Mouse (Mus musculus): ENCODE data around the gene Mlx. TPM values are rescaled to one million over a fixed set of nuclear protein-coding genes. Genes with fewer than 3 reads are reported as not detected.

Gene Mlx
- 10 to 100 TPM in 1 of 2 experiments, 1 to 10 TPM in 1; 7.5 to 11.0 TPM for total RNA-seq (2021)
- long read RNA-seq, experiment 1, transcript Mlx-202 (8 exons, 1,826 nt): major isoform, 12 of 16 reads
- long read RNA-seq, experiment 1, partial matches to known transcripts: 0 of 16 reads
- long read RNA-seq, experiment 1, other reads (novel, unspliced or antisense): 2 of 16 reads
- long read RNA-seq, experiment 2, transcript Mlx-202 (8 exons, 1,826 nt): major isoform, 8 of 11 reads
- long read RNA-seq, experiment 2, partial matches to known transcripts: 0 of 11 reads
- long read RNA-seq, experiment 2, other reads (novel, unspliced or antisense): 1 of 11 reads

GRCm38 (mm10) chr11:101086756-101087681 is at the start of gene Mlx:
TSS of gene Mlx (plus strand) at chr11:101087277.
- peak; percentile 88 for DNase-seq

GRCm38 (mm10) chr11:101037795-101038194 is 49.3 kb upstream of the Mlx start:
- no peak for DNase-seq

- DNase-seq: no peak
These were observed 41.3 kb upstream of the Mlx start for GRCm38 (mm10) chr11:101045826-101046225.

- DNase-seq: no peak
These were observed 40.6 kb upstream of the Mlx start for GRCm38 (mm10) chr11:101046440-101046839.

GRCm38 (mm10) chr11:101047502-101047901 is 39.6 kb upstream of the Mlx start:
- DNase-seq: no peak

- no peak for DNase-seq
These were observed 36.7 kb upstream of the Mlx start for GRCm38 (mm10) chr11:101050359-101050758.

- DNase-seq: no peak
These were observed 36.0 kb upstream of the Mlx start for GRCm38 (mm10) chr11:101051051-101051493.

GRCm38 (mm10) chr11:101051617-101052016 is 35.5 kb upstream of the Mlx start:
- DNase-seq: no peak

GRCm38 (mm10) chr11:101052751-101053473 is 34.2 kb upstream of the Mlx start:
- peak; percentile 84 for DNase-seq

- DNase-seq: no peak
These were observed 33.1 kb upstream of the Mlx start for GRCm38 (mm10) chr11:101053974-101054373.

- DNase-seq: no peak
These were observed 31.7 kb upstream of the Mlx start for GRCm38 (mm10) chr11:101055418-101055817.

- peak; percentile 72 for DNase-seq
These were observed 30.2 kb upstream of the Mlx start for GRCm38 (mm10) chr11:101056885-101057284.

- DNase-seq: peak; percentile 82
These were observed 29.2 kb upstream of the Mlx start for GRCm38 (mm10) chr11:101057860-101058259.

GRCm38 (mm10) chr11:101058726-101059125 is 28.4 kb upstream of the Mlx start:
- DNase-seq: peak; percentile 61

- DNase-seq: no peak
These were observed 27.6 kb upstream of the Mlx start for GRCm38 (mm10) chr11:101059473-101059872.

GRCm38 (mm10) chr11:101060126-101060525 is 27.0 kb upstream of the Mlx start:
- peak; percentile 77 for DNase-seq

- no peak for DNase-seq
These were observed 26.0 kb upstream of the Mlx start for GRCm38 (mm10) chr11:101061049-101061448.

GRCm38 (mm10) chr11:101062165-101062884 is 24.8 kb upstream of the Mlx start:
- peak; percentile 81 for DNase-seq

GRCm38 (mm10) chr11:101062971-101063675 is 24.0 kb upstream of the Mlx start:
- peak; percentile 50 for DNase-seq

- peak; percentile 78 for DNase-seq
These were observed 23.3 kb upstream of the Mlx start for GRCm38 (mm10) chr11:101063676-101064327.
